Comparison of ENCODE assay signal across 7 mouse cellular contexts in genomic region chr13:92354456-92355271, GRCm38 (mm10). TPM values are rescaled to one million over a fixed set of nuclear protein-coding genes. Genes with fewer than 3 reads are reported as not detected.
DNase-seq lines count a peak whose midpoint lies in the region; ATAC-seq lines count a peak whose summit lies in the region.

Gene Dhfr, plus strand, starts transcription at chr13:92354726.
Gene Msh3, minus strand, starts transcription at chr13:92355003.

- peak within 1 kb of the TSS; percentile 65 for H3K4me3 ChIP-seq in intestine, embryonic 15.5 days (replicated peaks)
- peak within 1 kb of the TSS; percentile 83 for H3K4me3 ChIP-seq in midbrain, embryonic 10.5 days

- under 1% methylated on average over 76 of the region's 76 CpGs for whole genome bisulfite sequencing in intestine, embryonic 15.5 days
- under 1% methylated on average over 72 of the region's 76 CpGs for WGBS in midbrain, embryonic 10.5 days

- H3K36me3 ChIP-seq in intestine, embryonic 15.5 days, result no peaks in the 10 kb centered on the region
- H3K36me3 ChIP-seq in midbrain, embryonic 10.5 days, result peaks cover 57% of the 10 kb centered on the region

- intact Hi-C loops in gastrocnemius, postnatal 36 days (cut with DNase I), result loop anchor here (10.0 kb wide), 1 partner anchor 130 kb away; the partner anchor contains the start of gene Fam151b
- intact Hi-C loops in left cerebral cortex, postnatal 25 days (cut with DNase I), result loop anchor here (2.0 to 5.0 kb wide), 4 partner anchors 73 to 388 kb away; partner anchors contain the start of genes Ankrd34b and Zfyve16

- no peaks in the 10 kb centered on the region for H3K9me3 ChIP-seq in intestine, embryonic 15.5 days
- no peaks in the 10 kb centered on the region for H3K9me3 ChIP-seq in midbrain, embryonic 10.5 days (replicated peaks)

- H3K4me1 ChIP-seq in intestine, embryonic 15.5 days (replicated peaks), result peaks cover 6% of the 10 kb centered on the region; the same call in 1 of the 2 replicates
- H3K4me1 ChIP-seq in midbrain, embryonic 10.5 days, result peaks cover 34% of the 10 kb centered on the region

- ATAC-seq in intestine, embryonic 15.5 days, result peak; percentile 98

- DNase-seq in adrenal gland, adult 2 months, result peak; percentile 97
- DNase-seq in embryo, embryonic 11.5 days (ENCODE audit: low read depth, low spot score), result peak; percentile 99
- peak; percentile 95 to 97 for DNase-seq in gastrocnemius, postnatal 36 days
- peak; percentile 95 to 98 for DNase-seq in left cerebral cortex, postnatal 25 days (ENCODE audit: low spot score in 2 of 2)
- peak; percentile 100 for DNase-seq in midbrain, embryonic 10.5 days (ENCODE audit: low spot score)
- DNase-seq in right cerebral cortex, postnatal 4 days, result peak; percentile 97

- H3K27ac ChIP-seq in intestine, embryonic 15.5 days, result peak within 1 kb of the TSS; percentile 95
- H3K27ac ChIP-seq in midbrain, embryonic 10.5 days (replicated peaks), result peak within 1 kb of the TSS; percentile 96

- peak within 1 kb of the TSS; percentile 94 for H3K4me2 ChIP-seq in intestine, embryonic 15.5 days (replicated peaks)

- H3K27me3 ChIP-seq in intestine, embryonic 15.5 days (replicated peaks), result no peaks in the 10 kb centered on the region
- no peaks in the 10 kb centered on the region for H3K27me3 ChIP-seq in midbrain, embryonic 10.5 days (ENCODE audit: low read depth, poor library complexity, severe bottlenecking)

- H3K9ac ChIP-seq in intestine, embryonic 15.5 days, result peak within 1 kb of the TSS; percentile 70

RNA-seq across cellular contexts. Expression of gene Dhfr, which starts in this region (rescaled TPM):
- 1 to 10 TPM; 2.3 to 2.9 TPM for total RNA-seq in adrenal gland, adult 2 months (2021)
- polyA plus RNA-seq in adrenal gland, adult 2 months (2012; rRNA removed), result 0.83 and 1.1 TPM in 2 replicates
- total RNA-seq in gastrocnemius, postnatal 36 days (2021), result under 1 TPM; 0.69 to 0.92 TPM
- polyA plus RNA-seq in intestine, embryonic 15.5 days (2015; fragmentation: Nextera tagmentation; extraction: Ambion mirVana), result 18.6 and 20.0 TPM in 2 replicates
- total RNA-seq in left cerebral cortex, postnatal 25 days (2021), result 1 to 10 TPM; 1.1 to 1.3 TPM
- polyA plus RNA-seq in midbrain, embryonic 10.5 days (2016; fragmentation: Nextera tagmentation; extraction: Ambion mirVana), result 24.9 and 28.5 TPM in 2 replicates

RNA-seq across cellular contexts. Expression of gene Msh3, which starts in this region (rescaled TPM):
- 10 to 100 TPM; 17.9 to 21.6 TPM for total RNA-seq in adrenal gland, adult 2 months (2021)
- polyA plus RNA-seq in adrenal gland, adult 2 months (2012; rRNA removed), result 7.2 and 7.3 TPM in 2 replicates
- 10 to 100 TPM; 11.6 to 12.0 TPM for total RNA-seq in gastrocnemius, postnatal 36 days (2021)
- polyA plus RNA-seq in intestine, embryonic 15.5 days (2015; fragmentation: Nextera tagmentation; extraction: Ambion mirVana), result 20.8 and 24.8 TPM in 2 replicates
- 10 to 100 TPM; 22.7 to 24.9 TPM for total RNA-seq in left cerebral cortex, postnatal 25 days (2021)
- polyA plus RNA-seq in midbrain, embryonic 10.5 days (2016; fragmentation: Nextera tagmentation; extraction: Ambion mirVana), result 31.0 and 31.2 TPM in 2 replicates

Comparison
In these comparisons a context has a peak if more than half of its experiments do, and no peak if none do; other contexts are left out.
1. Peak in every context shown above with its lines: DNase-seq, ATAC-seq, H3K4me3 ChIP-seq and H3K27ac ChIP-seq.